Mouse (Mus musculus): ENCODE results near the gene Gp2. TPM values are rescaled to one million over a fixed set of nuclear protein-coding genes. Genes with fewer than 3 reads are reported as not detected.

Gp2 gene
- not detected for polyA plus RNA-seq (2017; shearing (Covaris generic))

GRCm38 (mm10) chr7:119459185-119459584 lies at the start of gene Gp2:
Gene Gp2 (minus strand): TSS chr7:119459285.

GRCm38 (mm10) chr7:119479256-119479655 lies 20.2 kb upstream of the Gp2 start, which contains the start of gene Umod:
Gene Umod (minus strand): TSS chr7:119479282.

Other genes starting within 250 kb of the Gp2 start
- gene Umod, start 20.0 kb upstream of the Gp2 start, polyA plus RNA-seq (2017; shearing (Covaris generic)): not detected
- gene Acsm5, start 60.2 kb upstream of the Gp2 start, polyA plus RNA-seq (2017; shearing (Covaris generic)): not detected
- gene Pdilt, start 64.2 kb upstream of the Gp2 start, polyA plus RNA-seq (2017; shearing (Covaris generic)): not detected
- gene Acsm2, start 95.1 kb upstream of the Gp2 start, polyA plus RNA-seq (2017; shearing (Covaris generic)): not detected
- gene Acsm1, start 147.7 kb upstream of the Gp2 start, polyA plus RNA-seq (2017; shearing (Covaris generic)): not detected
- not detected for gene Acsm4, start 230.7 kb upstream of the Gp2 start, polyA plus RNA-seq (2017; shearing (Covaris generic))